Mouse (Mus musculus) limb, embryonic 14.5 days (tissue): Measurements from ENCODE around the gene Nop16. TPM values are rescaled to one million over a fixed set of nuclear protein-coding genes. Genes with fewer than 3 reads are reported as not detected.

Experiments used
- ATAC-seq: fragments of 200-750 bp; cut with Nextera tagmentation; 2 replicates; pipeline ENCODE4 v1.8.0; 2017; ENCODE audit warnings: low read depth, moderate number of reproducible peaks, moderate TSS enrichment; ENCODE audit not compliant: low FRiP score
- DNase-seq: peaks from one replicate; pipeline ENCODE4 v3.0.0-alpha.2; 2015; ENCODE audit warnings: low spot score
- H3K27ac ChIP-seq: fragments of 300-500 bp; sonication (generic); replicated peaks from 2 replicates; pipeline ENCODE4 v1.5.1; 2014; ENCODE audit warnings: low read depth, mild to moderate bottlenecking, low read length, moderate library complexity, mixed read lengths
- H3K27me3 ChIP-seq: fragments of 300-500 bp; sonication (generic); 2 replicates; pipeline ENCODE4 v1.6.1; 2014; ENCODE audit warnings: low read length, mixed read lengths; ENCODE audit not compliant: control insufficient read depth, insufficient read depth
- H3K36me3 ChIP-seq: fragments of 300-500 bp; sonication (generic); 2 replicates; pipeline ENCODE4 v1.6.1; 2014; ENCODE audit warnings: mild to moderate bottlenecking, low read length, moderate library complexity, mixed read lengths; ENCODE audit not compliant: control insufficient read depth, insufficient read depth
- H3K4me1 ChIP-seq: fragments of 300-500 bp; sonication (generic); 2 replicates; pipeline ENCODE4 v1.6.1; 2014; ENCODE audit warnings: antibody characterized with exemption, low read length, mixed read lengths; ENCODE audit not compliant: control insufficient read depth, insufficient read depth
- H3K4me2 ChIP-seq: fragments of 300-500 bp; sonication (generic); replicated peaks from 2 replicates; pipeline ENCODE4 v1.6.1; 2014; ENCODE audit warnings: low read depth, mild to moderate bottlenecking, low read length, moderate library complexity; ENCODE audit not compliant: severe bottlenecking
- H3K4me3 ChIP-seq: fragments of 300-500 bp; sonication (generic); replicated peaks from 2 replicates; pipeline ENCODE4 v1.5.1; 2014; ENCODE audit warnings: low read length
- H3K9ac ChIP-seq: fragments of 300-500 bp; sonication (generic); 2 replicates; pipeline ENCODE4 v1.6.1; 2014; ENCODE audit warnings: mild to moderate bottlenecking, low read depth, low read length, moderate library complexity; ENCODE audit not compliant: severe bottlenecking
- H3K9me3 ChIP-seq: fragments of 300-500 bp; sonication (generic); 2 replicates; pipeline ENCODE4 v1.6.1; 2016; ENCODE audit warnings: low read length; ENCODE audit not compliant: control insufficient read depth
- POLR2A ChIP-seq: fragments of 200-500 bp; IDR thresholded peaks from 2 replicates; pipeline ENCODE4 v1.8.0; 2012; ENCODE audit warnings: inconsistent platforms, mild to moderate bottlenecking, moderate library complexity, borderline replicate concordance; ENCODE audit not compliant: insufficient read depth, insufficient read length; ENCODE audit errors: extremely low read depth
- WGBS: fragments of 180-500 bp; shearing (Covaris S2); extraction: QIAGEN DNeasy Blood & Tissue Kit; methylation state at CpG from one replicate; pipeline ENCODE4 v1.1.7; 2014; 5-methylcytosine and 5-hydroxymethylcytosine counted together
- polyA plus RNA-seq, 2 experiments: library from polyadenylated mRNA; depleted of rRNA in 1 of 2; stranded (reverse) in 1 of 2; unstranded in 1 of 2; fragments of >200 nt; fragmentation: Nextera tagmentation in 1 of 2; extraction: Ambion mirVana in 1 of 2; gene quantifications; 2 replicates each; pipeline versions ENCODE4 v1.2.1 to v1.2.3; 2012 to 2014

Gene Nop16
- polyA plus RNA-seq, 2 experiments = 53.5 to 61.9 TPM

GRCm38 (mm10) chr13:54604221-54604620 is 14.3 kb upstream of the Nop16 start:
- Histone ChIP-seq H3K9ac (no peak overlapping the region), H3K27me3 (no peaks in the 10 kb centered on the region), H3K4me1 (peaks cover 13% of the 10 kb centered on the region; the same call in 1 of the 2 replicates), H3K36me3 (0 out of 2 replicates have a peak, but pooled peaks cover 3% of the 10 kb centered on the region), H3K9me3 (no peaks in the 10 kb centered on the region), H3K27ac (no peak overlapping the region; the same call in 1 of the 2 replicates), H3K4me2 (no peak overlapping the region), H3K4me3 (no peak overlapping the region)
- ATAC-seq = no peak
- 68% methylated on average over 4 of the region's 4 CpGs for WGBS
- no peak for DNase-seq
- TF ChIP-seq POLR2A = no peak

- no peak for ATAC-seq
Observed at GRCm38 (mm10) chr13:54603501-54603900, 13.6 kb upstream of the Nop16 start.

GRCm38 (mm10) chr13:54602639-54603111 is 12.8 kb upstream of the Nop16 start:
- Histone ChIP-seq H3K4me1 (peaks cover 13% of the 10 kb centered on the region; the same call in 1 of the 2 replicates), H3K9me3 (no peaks in the 10 kb centered on the region), H3K27me3 (no peaks in the 10 kb centered on the region), H3K36me3 (0 out of 2 replicates have a peak, but pooled peaks cover 3% of the 10 kb centered on the region), H3K4me3 (no peak overlapping the region), H3K9ac (no peak overlapping the region), H3K4me2 (no peak overlapping the region), H3K27ac (no peak overlapping the region)
- ATAC-seq (no peak), DNase-seq (no peak)
- 15% methylated on average over 3 of the region's 3 CpGs for WGBS
- TF ChIP-seq POLR2A = no peak

More at GRCm38 (mm10) chr13:54603501-54603900, 13.6 kb upstream of the Nop16 start:
- Histone ChIP-seq H3K4me1 (peaks cover 13% of the 10 kb centered on the region; the same call in 1 of the 2 replicates), H3K4me3 (no peak overlapping the region), H3K9me3 (no peaks in the 10 kb centered on the region), H3K27me3 (no peaks in the 10 kb centered on the region), H3K4me2 (no peak overlapping the region), H3K27ac (no peak overlapping the region; the same call in 1 of the 2 replicates), H3K36me3 (0 out of 2 replicates have a peak, but pooled peaks cover 3% of the 10 kb centered on the region), H3K9ac (no peak overlapping the region)
- no peak for TF ChIP-seq POLR2A
- no peak for DNase-seq

- TF ChIP-seq POLR2A = no peak
- Histone ChIP-seq H3K9ac (no peak overlapping the region), H3K27ac (no peak overlapping the region), H3K4me3 (no peak overlapping the region), H3K4me1 (peaks cover 13% of the 10 kb centered on the region; the same call in 1 of the 2 replicates), H3K4me2 (no peak overlapping the region), H3K27me3 (no peaks in the 10 kb centered on the region), H3K9me3 (no peaks in the 10 kb centered on the region), H3K36me3 (peaks cover 12% of the 10 kb centered on the region)
- DNase-seq (no peak), ATAC-seq (no peak)
- 88% methylated on average over 12 of the region's 12 CpGs for WGBS
Observed at GRCm38 (mm10) chr13:54598622-54599143, 8.8 kb upstream of the Nop16 start.

- H3K9ac ChIP-seq = no peak overlapping the region
- H3K36me3 ChIP-seq = peaks cover 13% of the 10 kb centered on the region
- no peaks in the 10 kb centered on the region for H3K27me3 ChIP-seq
- no peak overlapping the region for H3K27ac ChIP-seq
- ATAC-seq (no peak), DNase-seq (no peak)
- H3K9me3 ChIP-seq = no peaks in the 10 kb centered on the region
- no peaks in the 10 kb centered on the region for H3K4me1 ChIP-seq
- H3K4me3 ChIP-seq = no peak overlapping the region
- no peak for TF ChIP-seq POLR2A
- H3K4me2 ChIP-seq = no peak overlapping the region
- 62% methylated on average over 5 of the region's 5 CpGs for WGBS
Observed at GRCm38 (mm10) chr13:54596870-54597269, 7.0 kb upstream of the Nop16 start.
